Mouse (Mus musculus): Measurements from ENCODE around the gene Mmp14.

DNA sequence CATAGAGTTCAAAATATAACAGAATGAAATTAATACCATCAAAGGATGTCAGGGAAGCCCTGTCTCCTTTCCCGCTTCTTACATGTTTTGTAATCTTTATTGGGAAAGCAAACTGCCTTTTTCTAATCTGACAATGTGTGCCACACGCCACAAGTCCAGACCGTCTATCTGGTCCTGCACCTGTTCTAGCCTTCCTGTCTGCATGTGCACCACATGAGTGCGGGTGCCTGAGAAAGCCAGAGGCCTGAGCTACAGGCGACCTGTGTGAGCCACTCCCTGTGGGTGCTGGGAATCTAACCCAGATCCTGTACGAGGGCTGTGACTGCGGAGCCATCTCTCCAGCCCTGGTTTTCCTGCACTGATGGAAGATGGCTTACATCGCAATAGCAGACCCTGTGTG, 47.0 kb upstream of the Mmp14 start:
- no peak for TF ChIP-seq CTCF (IDR thresholded peaks at IDR 0.05; ENCODE audit: insufficient read depth, low read depth, low read length)
- no peak for TF ChIP-seq POLR2A (IDR thresholded peaks at IDR 0.05; ENCODE audit: insufficient read depth, low read depth, low read length)
